17 mouse cellular contexts compared by ENCODE assay signal in the genomic region with DNA sequence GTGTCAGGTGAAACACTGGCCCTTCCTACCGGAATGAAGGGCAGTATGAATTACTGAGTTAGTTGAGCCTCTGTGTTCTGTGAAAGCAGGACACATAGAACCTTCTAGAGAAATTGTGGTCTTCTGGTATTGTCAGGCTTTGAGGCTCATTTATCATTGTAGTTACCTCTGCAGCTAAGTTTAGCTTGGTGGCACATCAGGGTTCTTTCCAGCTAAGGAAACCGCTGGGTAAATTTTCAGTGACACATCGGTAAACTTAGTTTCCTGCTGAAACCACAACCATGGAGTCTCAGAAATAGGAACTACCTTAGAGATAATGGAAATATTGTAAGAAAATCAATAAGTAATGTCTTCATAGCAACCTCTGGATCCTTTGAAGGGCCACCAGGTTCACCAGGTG.
"Had no signal": no experiment of that assay in that cellular context is flagged by ENCODE, and none has a peak within 500 bp of the region (broad histone marks: within the 10 kb centered on the region; RNA-seq: fewer than 3 reads in every experiment).

No protein-coding gene starts in this region.

- H3K4me2 ChIP-seq: limb, embryonic 12.5 days; liver, embryonic 13.5 days; lung, embryonic 15.5 days; midbrain, embryonic 12.5 days; neural tube, embryonic 12.5 days; stomach, embryonic 15.5 days had no signal

- ATAC-seq: liver, postnatal 0 days; midbrain, embryonic 16.5 days had no signal

- H3K4me3 ChIP-seq: layer of hippocampus, adult 2 months; limb, embryonic 12.5 days; liver, embryonic 13.5 days; lung, embryonic 15.5 days; midbrain, embryonic 12.5 days; neural tube, embryonic 12.5 days; stomach, embryonic 15.5 days had no signal

- H3K4me1 ChIP-seq: liver, embryonic 13.5 days; lung, embryonic 15.5 days; midbrain, embryonic 12.5 days; neural tube, embryonic 12.5 days; stomach, embryonic 15.5 days had no signal

- H3K9ac ChIP-seq: limb, embryonic 12.5 days; liver, embryonic 13.5 days; liver, postnatal 0 days; lung, embryonic 15.5 days; midbrain, embryonic 12.5 days; neural tube, embryonic 12.5 days; stomach, embryonic 15.5 days had no signal

- H3K27me3 ChIP-seq: limb, embryonic 12.5 days; liver, embryonic 13.5 days; lung, embryonic 15.5 days; midbrain, embryonic 12.5 days; neural tube, embryonic 12.5 days; stomach, embryonic 15.5 days had no signal

- DNase-seq: kidney, adult 9 months; kidney, postnatal 36 days; liver; liver, embryonic 13.5 days; liver, postnatal 0 days; lung, postnatal 14 days; thymus, adult 2 months; thymus, postnatal 36 days had no signal

- H3K36me3 ChIP-seq: limb, embryonic 12.5 days; liver, embryonic 13.5 days; lung, embryonic 15.5 days; midbrain, embryonic 12.5 days; neural tube, embryonic 12.5 days; stomach, embryonic 15.5 days had no signal

- H3K9me3 ChIP-seq: limb, embryonic 12.5 days; liver, embryonic 13.5 days; lung, embryonic 15.5 days; midbrain, embryonic 12.5 days; neural tube, embryonic 12.5 days; stomach, embryonic 15.5 days had no signal

- H3K27ac ChIP-seq: kidney, postnatal 0 days; layer of hippocampus, adult 2 months; limb, embryonic 12.5 days; liver, embryonic 13.5 days; lung, embryonic 15.5 days; macrophage; midbrain, embryonic 12.5 days; neural tube, embryonic 12.5 days; stomach, embryonic 15.5 days had no signal
